In the genomic region with DNA sequence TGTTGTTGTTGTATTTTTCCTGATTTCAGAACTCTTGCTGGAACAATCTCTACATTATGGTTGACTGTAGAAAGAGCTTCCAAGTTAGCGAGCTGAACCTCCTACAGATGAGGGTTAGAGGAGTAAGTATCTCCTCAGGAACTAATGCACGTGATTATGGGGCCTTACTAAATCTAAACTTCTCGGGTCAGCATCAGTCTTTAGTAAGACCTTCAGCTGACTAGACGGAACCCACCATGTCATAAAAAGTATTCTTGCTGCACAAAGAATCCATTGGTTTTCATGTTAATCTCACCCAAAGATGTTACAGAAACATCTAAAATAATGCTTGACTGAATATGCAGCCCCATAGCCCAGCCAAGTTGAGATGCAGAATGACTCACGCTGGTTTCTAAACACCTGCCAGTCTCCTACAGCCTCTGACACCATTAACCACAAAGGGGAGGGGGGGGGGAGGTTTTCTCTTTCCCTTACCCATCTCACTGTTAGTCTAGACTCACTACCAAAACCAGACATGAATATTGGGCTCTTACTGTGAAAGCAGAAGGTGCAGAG, we compare ENCODE assay signal across 10 mouse cellular contexts.
DNase-seq lines count a peak whose midpoint lies in the region; ATAC-seq and TF ChIP-seq lines count a peak whose summit lies in the region.
"Had no signal": no experiment of that assay in that cellular context is flagged by ENCODE, and none has a peak within 500 bp of the region (broad histone marks: within the 10 kb centered on the region; RNA-seq: fewer than 3 reads in every experiment).

No protein-coding gene starts in this region.

- no peak overlapping the region for H3K4me3 ChIP-seq in left cerebral cortex, adult 2 months
- 0 out of 2 replicates have a peak overlapping the region, but pooled peaks have one; percentile 9 for H3K4me3 ChIP-seq in liver, embryonic 15.5 days (replicated peaks)
- H3K4me3 ChIP-seq in forebrain, embryonic 16.5 days (replicated peaks; ENCODE audit: low read length): no peak overlapping the region

- peaks cover 42% of the 10 kb centered on the region for H3K4me1 ChIP-seq in liver, embryonic 15.5 days (replicated peaks)
- no peaks in the 10 kb centered on the region for H3K4me1 ChIP-seq in forebrain, embryonic 16.5 days (replicated peaks; ENCODE audit: control insufficient read depth, insufficient read depth, low read length)

- TF ChIP-seq CTCF in left cerebral cortex, adult 2 months (IDR thresholded peaks at IDR 0.05): no peak

- intact Hi-C loops in left cerebral cortex, adult 2 months (cut with DNase I): loop anchor here (1.0 kb wide), 1 partner anchor 508 kb away; no protein-coding TSS in a partner anchor

- H3K27me3 ChIP-seq in liver, embryonic 15.5 days: no peaks in the 10 kb centered on the region
- H3K27me3 ChIP-seq in forebrain, embryonic 16.5 days (replicated peaks; ENCODE audit: control insufficient read depth, insufficient read depth, low read length): no peaks in the 10 kb centered on the region

- no peak overlapping the region for H3K9ac ChIP-seq in liver, embryonic 15.5 days
- no peak overlapping the region for H3K9ac ChIP-seq in forebrain, embryonic 16.5 days (replicated peaks; ENCODE audit: low read depth, low read length)

- no peaks in the 10 kb centered on the region for H3K9me3 ChIP-seq in liver, embryonic 15.5 days (replicated peaks)
- H3K9me3 ChIP-seq in forebrain, embryonic 16.5 days (ENCODE audit: control insufficient read depth, low read length): no peaks in the 10 kb centered on the region

- peak overlapping the region; percentile 61 for H3K27ac ChIP-seq in left cerebral cortex, adult 2 months
- peak overlapping the region; percentile 73 for H3K27ac ChIP-seq in liver, embryonic 15.5 days (replicated peaks)
- H3K27ac ChIP-seq in forebrain, embryonic 16.5 days (ENCODE audit: low read length): no peak overlapping the region

- 30% methylated on average over 5 of the region's 5 CpGs for WGBS in liver, embryonic 15.5 days (ENCODE audit: insufficient replicate concordance)
- 92% methylated on average over 5 of the region's 5 CpGs for WGBS in forebrain, embryonic 16.5 days

- DNase-seq in left cerebral cortex, adult 2 months (ENCODE audit: extremely low spot score in 1 of 2, low spot score in 2 of 2): no peak
- no peak for DNase-seq in left cerebral cortex, adult 8-10 months (ENCODE audit: low spot score in 2 of 2)
- peak; percentile 58 for DNase-seq in adipocyte (ENCODE audit: low spot score)
- DNase-seq in thymus, postnatal 10 days (ENCODE audit: low spot score in 2 of 2): peak; percentile 33 to 40
- DNase-seq in urinary bladder, adult 18-20 months (ENCODE audit: low spot score in 2 of 2): no peak
- no peak for DNase-seq in layer of hippocampus, postnatal 14 days (ENCODE audit: low spot score in 2 of 2)
- DNase-seq: cerebellum, adult 11-12 months had no signal

- 0 out of 2 replicates have a peak, but pooled peaks have one; percentile 17 for ATAC-seq in liver, embryonic 15.5 days (ENCODE audit: insufficient read depth)
- no peak for ATAC-seq in forebrain, embryonic 16.5 days
- ATAC-seq: midbrain, embryonic 16.5 days had no signal

- H3K4me2 ChIP-seq in liver, embryonic 15.5 days: peak overlapping the region; percentile 49
- no peak overlapping the region for H3K4me2 ChIP-seq in forebrain, embryonic 16.5 days (ENCODE audit: low read length)

- H3K36me3 ChIP-seq in liver, embryonic 15.5 days (replicated peaks): no peaks in the 10 kb centered on the region
- H3K36me3 ChIP-seq in forebrain, embryonic 16.5 days (ENCODE audit: control insufficient read depth, insufficient read depth): no peaks in the 10 kb centered on the region

Comparison
In these comparisons a context has a peak if more than half of its experiments do, and no peak if none do; other contexts are left out.
1. DNase-seq: peak in adipocyte (single experiment) and thymus, postnatal 10 days (2 of 2); none in left cerebral cortex, adult 2 months (0 of 2), left cerebral cortex, adult 8-10 months (0 of 2), urinary bladder, adult 18-20 months (0 of 2) and layer of hippocampus, postnatal 14 days (0 of 2).